Mouse (Mus musculus): ENCODE results near the gene Syce1l. TPM values are rescaled to one million over a fixed set of nuclear protein-coding genes. Genes with fewer than 3 reads are reported as not detected.
A peak's percentile ranks its signal among the peaks of the same experiment; 100 is the strongest.

Gene Syce1l
- total RNA-seq (2021), result under 1 TPM; 0.74 to 0.92 TPM
- long read RNA-seq, experiment 1, result 0 reads
- long read RNA-seq, experiment 2, result 0 reads

GRCm38 (mm10) chr8:113642926-113643325 is at the start of gene Syce1l:
Syce1l (plus strand) TSS chr8:113643213.
- DNase-seq (ENCODE audit: low spot score in 2 of 2), result no peak

DNA sequence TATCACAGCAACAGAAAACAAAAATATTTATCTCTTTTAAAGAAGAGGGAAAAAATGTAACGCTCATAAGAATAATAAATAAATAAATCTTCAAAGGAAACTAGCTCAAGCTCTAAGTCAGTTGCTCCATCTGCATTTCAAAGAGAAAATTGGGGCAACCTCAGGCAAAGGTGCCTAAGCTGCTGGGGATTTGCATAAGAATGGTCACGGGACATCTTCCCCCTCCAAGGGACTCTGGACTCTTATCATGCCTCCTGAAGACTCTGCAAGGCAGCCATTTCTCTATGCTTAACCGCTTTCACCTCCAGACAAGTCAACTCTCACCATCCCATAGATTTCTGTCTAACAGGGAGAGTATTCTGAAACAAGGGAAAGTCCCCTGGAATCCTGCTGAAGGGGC is 44.6 kb upstream of the Syce1l start:
- no peak for DNase-seq (ENCODE audit: low spot score in 2 of 2)

- peak in 1 of 2 experiments; percentile 72 for DNase-seq (ENCODE audit: low spot score in 2 of 2)
Measured at GRCm38 (mm10) chr8:113632634-113633033, 10.4 kb upstream of the Syce1l start.

DNA sequence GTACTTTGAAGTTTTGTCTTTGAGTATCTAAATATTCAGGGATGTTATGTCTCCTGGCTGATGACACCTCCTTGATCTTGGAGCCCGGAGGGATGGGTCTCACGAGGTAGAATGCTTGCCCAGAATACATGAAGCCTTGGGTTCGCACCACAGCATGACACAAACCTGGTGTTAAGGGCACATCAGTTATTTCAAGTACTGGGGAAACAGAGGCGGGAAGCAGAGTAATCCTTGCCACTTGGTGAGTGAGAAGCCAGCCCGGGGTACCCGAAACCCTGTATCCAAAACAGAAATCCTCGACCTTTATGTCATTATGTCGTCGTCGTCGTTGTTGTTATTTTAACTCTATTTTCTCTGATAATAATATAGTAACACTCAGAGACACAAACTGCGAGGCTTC is 8.9 kb upstream of the Syce1l start:
- DNase-seq (ENCODE audit: low spot score in 2 of 2), result no peak

DNA sequence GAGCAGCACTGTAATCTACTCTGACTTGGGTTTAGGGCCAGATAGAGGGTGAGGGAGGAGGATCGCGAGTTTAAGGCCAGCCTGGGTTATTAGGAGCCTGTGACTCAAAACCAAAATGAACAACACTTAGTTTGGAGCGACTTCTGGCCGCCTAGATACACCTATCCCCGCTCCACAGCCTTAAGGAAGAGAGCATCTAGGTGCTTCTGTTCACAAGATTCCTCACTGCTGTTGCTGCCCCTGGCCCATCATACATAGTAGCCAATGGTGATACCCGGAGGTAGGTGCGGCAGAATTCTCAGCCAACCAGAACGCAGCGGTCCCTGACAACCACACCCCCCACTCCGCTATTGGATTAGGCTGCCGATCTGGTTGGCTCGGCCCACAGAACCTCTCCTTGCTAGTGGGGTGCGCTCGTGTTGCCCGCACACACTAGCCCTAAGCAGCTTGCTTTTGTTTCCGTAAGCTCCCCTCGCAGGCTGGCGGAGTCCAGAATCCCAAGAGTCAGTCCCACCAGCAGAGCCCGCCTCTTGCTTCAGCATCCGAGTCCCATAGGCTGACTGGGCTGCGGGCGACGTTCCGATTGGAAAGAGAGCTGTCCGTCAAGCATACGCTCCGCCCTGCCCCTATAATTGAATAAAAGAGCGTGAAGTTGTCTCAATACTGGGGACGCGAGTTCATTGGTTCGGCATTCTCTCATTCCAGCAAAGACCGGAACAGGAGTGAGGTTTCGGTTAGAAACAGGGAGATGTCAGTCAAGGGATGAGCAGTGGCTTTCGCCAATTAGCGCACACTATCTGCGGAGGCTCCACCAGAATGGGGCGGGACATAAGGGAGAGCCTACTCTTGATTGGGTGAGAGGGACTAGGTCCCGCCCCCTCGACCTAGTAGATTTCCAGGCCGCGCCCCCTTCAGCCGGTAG is 8.1 kb upstream of the Syce1l start, which contains the start of gene Mon1b:
Gene Mon1b, plus strand, starts transcription at position 918 of the 922 bp plus-strand sequence.
- peak; percentile 99 to 100 for DNase-seq (ENCODE audit: low spot score in 2 of 2)

DNA sequence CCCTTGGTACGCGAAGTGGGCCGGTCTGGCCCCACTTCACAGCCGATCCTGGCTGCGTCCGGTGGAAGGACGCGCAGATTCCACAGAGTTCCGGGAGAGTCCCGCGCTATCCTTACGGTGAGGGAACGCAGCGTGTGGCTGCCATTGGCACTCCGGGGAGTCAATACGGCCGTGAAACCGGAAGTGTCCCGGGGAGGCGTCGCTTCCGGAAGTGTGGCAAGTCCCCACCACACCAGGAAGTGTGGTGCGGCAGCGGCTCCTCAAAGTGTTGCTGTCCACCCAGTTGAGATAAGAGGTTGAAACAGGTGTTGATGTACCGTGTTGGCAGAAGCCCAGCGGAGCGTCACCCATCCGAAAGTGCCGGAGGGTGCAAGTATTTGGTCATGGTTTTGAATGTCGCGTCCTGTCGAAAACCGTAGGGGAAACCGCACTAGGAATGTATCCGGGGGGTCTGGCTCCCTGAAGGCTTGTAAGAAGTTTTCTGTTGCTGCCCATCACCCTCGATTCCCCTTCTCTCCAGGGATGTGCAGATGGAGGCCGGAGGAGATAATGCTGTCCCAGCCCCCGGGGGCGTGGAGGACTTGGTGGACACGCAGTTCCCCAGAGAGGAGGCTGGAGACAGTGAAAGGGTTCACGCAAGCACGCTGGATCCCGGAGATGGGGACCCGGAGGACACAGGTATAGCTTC is 7.3 kb upstream of the Syce1l start:
- no peak for DNase-seq (ENCODE audit: low spot score in 2 of 2)

DNA sequence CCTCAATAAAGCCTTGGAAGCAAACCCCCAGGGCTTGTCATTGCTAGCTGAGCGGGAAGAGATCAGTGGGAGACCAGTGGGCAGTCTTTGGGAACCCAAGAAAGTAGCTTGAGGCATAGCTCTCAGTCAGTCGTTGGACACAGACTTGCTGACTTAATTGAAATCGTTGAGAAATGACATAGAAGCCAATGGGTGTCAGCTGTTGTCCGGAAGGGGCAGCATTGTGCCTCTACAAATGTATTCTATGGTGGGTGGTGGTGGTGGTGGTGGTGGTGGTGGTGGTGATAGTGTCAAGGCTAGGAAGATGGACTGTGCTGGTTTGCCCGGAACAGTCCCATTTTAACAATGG is 6.8 kb upstream of the Syce1l start:
- no peak for DNase-seq (ENCODE audit: low spot score in 2 of 2)

- DNase-seq (ENCODE audit: low spot score in 2 of 2), result no peak
Measured at GRCm38 (mm10) chr8:113640357-113640756, 2.7 kb upstream of the Syce1l start.

DNA sequence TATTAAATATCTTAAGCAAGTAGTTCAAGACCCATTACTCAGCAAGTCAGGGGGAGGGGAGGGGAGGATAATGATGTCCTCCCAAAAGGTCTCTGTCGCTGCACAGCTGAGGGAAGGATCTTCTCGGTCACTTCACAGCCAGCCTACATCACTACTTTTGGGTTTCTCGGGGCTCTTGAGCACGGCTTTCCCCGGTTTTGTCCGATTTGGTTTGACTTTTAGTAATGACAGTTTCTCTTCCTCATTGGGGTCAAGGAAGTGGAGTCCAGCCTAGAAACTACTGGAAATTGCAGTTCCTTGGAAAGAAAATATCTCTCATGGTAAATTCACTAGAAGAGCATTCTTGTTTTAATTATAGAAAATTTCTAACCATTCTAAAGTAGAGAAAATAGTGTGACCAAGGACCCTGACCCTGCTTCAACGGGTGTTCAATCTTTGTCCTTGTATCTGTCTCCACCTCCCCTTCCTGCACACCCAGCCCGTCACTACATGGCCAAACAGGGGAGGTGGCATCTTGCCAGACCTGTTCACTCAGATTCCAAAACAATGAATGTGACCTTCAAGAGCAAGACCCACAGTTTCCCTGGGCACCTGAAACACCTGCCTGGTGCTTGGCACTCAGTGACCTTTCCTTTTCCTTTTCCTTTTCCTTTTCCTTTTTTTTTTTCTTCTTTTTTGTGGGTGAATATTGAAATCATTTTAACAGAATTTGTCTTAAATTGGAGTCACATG is 632 bp downstream of the Syce1l start:
- no peak for DNase-seq (ENCODE audit: low spot score in 2 of 2)

GRCm38 (mm10) chr8:113645220-113645619 is 2.2 kb downstream of the Syce1l start:
- no peak for DNase-seq (ENCODE audit: low spot score in 2 of 2)

- DNase-seq (ENCODE audit: low spot score in 2 of 2), result no peak
Measured at GRCm38 (mm10) chr8:113652450-113652849, 9.4 kb downstream of the Syce1l start.

DNA sequence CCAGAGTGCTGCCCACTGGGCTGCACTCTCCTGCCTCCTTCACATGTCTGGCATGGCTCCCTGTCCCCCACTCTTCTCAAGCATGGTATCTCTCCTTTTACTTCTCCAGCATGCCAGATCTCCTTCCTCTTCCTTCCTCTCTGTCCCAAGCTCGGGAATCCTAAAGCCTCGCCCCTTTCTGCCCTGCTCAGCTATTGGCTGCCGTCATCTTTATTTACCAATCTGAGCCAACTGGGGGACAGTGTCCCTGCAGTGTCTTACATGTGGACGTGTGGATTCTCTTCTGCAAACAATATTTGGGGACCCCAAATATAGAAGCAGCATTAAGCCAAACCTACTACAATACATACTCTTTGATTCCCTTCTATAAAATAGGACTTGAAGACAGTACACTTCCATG is 10.1 kb downstream of the Syce1l start:
- DNase-seq (ENCODE audit: low spot score in 2 of 2), result no peak

GRCm38 (mm10) chr8:113656154-113656553 is 13.1 kb downstream of the Syce1l start:
- no peak for DNase-seq (ENCODE audit: low spot score in 2 of 2)

- DNase-seq (ENCODE audit: low spot score in 2 of 2), result no peak
Measured at GRCm38 (mm10) chr8:113656681-113657298, 13.8 kb downstream of the Syce1l start.

DNA sequence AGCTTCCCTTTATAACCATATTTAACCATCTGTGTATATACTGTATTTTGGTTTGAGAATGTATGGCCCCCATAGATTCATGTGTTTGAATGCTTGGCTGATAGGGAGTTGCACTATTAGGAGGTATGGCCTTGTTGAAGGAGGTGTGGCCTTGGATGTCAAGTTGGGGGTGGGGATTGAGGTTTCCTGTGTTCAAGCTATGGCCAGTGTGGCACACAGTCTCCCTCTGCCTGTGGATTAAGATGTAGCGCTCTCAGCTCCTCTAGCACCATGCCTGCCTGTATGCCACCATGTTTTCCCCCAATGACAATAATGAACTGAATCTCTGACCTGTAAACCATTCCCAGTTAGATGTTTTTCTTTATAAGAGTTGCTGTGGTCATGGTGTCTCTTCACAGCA is 17.1 kb downstream of the Syce1l start:
- DNase-seq (ENCODE audit: low spot score in 2 of 2), result no peak

- DNase-seq (ENCODE audit: low spot score in 2 of 2), result peak; percentile 89 to 95
Measured at GRCm38 (mm10) chr8:113664544-113664943, 21.5 kb downstream of the Syce1l start.

DNA sequence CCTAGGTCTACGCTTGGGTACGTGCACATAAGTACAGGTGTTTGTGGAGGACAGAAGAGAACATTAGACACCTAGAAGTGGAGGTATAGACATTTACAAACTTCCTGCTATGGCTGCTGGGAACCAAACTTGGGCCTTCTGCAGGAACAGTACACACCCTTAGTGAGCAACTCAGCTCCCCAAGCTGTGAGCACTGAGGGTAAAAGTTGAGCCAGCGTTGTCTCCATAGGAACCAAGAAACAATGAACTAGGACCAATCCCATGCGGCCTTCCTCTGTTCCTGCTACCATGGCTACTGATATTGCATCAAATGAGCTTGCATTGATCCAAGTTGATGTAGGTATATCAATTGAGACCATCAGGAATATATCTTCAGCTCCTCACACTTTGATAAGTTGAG is 22.0 kb downstream of the Syce1l start:
- no peak for DNase-seq (ENCODE audit: low spot score in 2 of 2)

DNA sequence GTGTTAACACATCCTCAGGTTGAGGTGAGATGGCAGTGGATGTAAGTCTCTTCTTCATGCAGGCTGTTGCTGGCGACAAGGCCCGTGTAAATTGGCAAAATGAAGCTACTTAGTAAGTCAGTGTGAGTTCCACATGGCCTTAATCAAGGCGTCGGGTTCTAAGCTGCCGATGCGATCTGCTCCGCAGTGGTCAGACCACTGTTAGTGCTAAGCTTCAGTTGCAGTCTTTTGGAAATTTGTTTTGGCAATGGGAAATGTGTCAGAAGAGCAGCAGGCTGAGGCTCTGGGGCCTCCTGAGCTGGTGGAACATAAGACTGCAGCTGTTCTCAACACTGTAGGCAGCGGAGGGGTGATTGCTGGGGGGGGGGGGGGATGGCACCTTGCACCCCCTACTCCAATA is 22.9 kb downstream of the Syce1l start:
- DNase-seq (ENCODE audit: low spot score in 2 of 2), result no peak

DNA sequence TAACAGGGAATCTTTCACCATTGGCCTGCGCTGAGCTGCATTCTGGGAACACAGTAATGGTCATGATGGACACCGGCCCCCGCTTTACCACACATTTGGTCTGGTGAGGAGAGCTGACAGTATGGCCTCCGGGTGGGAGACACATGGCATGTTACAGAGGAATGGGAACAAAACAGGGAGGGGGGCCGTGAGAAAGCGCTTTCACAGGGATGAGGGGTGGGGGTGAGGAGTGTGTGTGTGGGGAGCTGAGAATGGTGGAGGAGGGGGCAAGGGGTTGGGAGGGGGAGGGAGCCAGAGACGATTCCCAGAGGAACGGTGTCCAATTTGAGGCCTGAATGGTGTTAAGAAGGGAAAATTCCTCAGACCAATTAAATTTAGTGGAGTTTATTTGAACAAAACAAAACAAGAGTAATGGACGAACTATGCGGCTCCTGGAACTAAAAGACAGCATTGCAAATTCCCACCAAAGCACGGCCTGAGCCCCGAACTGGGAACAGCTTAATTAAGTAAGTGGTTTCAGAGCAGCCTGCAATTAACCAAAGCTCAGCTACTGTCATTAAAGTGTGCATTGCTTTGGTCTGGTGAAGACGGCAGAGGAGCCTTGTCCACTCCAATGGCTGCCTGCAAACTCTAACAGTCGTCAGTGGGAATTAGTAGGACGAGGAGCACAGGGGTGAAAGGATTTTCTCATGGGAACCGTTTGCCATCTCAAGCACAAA is 23.9 kb downstream of the Syce1l start:
- no peak for DNase-seq (ENCODE audit: low spot score in 2 of 2)

DNA sequence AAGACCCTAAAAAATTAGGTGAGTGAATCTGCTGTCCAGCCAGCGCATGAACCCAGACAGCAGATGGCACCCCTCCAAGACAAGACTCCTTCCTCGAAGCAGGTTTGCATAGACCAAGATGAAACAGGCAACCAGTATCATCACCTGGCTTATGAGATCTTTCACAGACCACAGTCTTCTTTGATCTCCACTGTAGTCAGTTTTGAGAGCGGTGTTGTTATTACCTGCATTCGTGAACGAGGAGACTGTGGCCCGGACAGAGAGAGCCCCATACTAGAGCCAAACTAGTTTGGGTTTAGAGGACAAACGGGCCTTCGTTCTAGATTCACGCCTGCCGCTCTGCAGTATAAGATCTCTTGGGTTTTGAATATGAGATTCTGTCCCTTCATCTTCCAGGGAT is 26.9 kb downstream of the Syce1l start:
- DNase-seq (ENCODE audit: low spot score in 2 of 2), result no peak
